Mouse (Mus musculus) natural killer cell, adult 2 months (primary cell): ENCODE results near the gene Tent2.

Source experiments
- DNase-seq, 2 experiments: peaks; one replicate each; pipeline ENCODE4 v3.0.0; 2022; ENCODE audit warnings: low spot score in 2 of 2

Gene Tent2

DNA sequence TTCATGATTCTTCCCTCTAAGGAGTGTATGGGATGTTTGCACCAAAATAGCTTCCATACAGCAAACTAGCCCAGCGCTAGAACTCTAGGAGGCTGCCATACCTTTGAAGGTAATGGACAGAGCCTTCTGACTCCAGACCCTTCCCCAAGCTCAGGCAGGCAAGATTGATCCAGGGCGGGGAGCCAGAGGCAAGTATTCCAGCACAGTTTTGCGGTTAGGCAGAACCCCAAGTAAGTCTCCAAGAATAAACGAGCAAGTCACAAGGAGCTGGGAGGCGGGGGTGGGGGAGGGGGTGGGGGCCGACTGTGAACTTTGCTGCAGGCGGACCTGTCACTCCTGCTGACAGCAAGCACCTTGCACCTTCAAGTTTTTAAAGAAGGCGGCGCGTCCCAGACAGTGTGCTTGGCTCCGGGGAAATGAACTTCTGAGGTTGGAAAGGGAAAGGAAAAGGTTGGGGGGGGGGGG lies 48.3 kb downstream of the Tent2 start:
- DNase-seq = no peak

DNA sequence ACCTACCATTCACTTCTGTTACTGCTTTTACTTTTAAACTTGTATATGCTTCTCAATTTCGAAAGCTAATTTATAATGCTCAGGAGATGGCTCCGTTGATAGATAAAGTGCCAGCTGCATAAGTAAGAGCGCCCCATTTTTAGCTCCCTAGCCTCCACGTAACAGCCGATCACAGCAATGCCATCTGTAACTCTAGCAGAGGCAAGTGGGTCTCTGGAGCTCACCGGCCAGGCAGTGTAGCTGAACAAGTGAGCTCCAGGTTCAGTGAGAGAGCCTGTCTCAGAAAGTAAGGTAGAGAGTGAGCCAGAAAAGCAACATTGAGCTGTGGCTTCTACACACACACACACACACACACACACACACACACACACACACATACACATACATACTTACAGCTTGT lies 51.0 kb downstream of the Tent2 start:
- DNase-seq = no peak

DNA sequence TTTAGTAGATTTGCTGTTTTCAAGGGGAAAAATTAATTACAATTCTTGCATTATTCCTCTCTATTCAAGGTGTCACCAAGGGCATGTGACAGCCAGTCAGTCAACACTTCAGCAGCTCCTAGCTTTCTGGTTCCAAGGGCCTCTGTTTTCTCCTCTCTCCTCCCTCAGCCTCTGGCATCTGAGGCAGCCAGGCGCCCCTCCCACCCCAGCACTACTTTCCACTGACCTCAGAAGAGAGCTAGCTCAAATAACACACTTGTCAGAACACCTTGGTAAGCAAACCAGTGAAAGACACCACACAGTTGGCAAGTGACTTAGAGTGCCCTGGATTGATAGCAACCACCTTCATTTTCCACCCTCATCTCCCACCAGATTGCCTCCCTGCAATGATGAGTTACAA lies 54.1 kb downstream of the Tent2 start:
- no peak for DNase-seq

DNA sequence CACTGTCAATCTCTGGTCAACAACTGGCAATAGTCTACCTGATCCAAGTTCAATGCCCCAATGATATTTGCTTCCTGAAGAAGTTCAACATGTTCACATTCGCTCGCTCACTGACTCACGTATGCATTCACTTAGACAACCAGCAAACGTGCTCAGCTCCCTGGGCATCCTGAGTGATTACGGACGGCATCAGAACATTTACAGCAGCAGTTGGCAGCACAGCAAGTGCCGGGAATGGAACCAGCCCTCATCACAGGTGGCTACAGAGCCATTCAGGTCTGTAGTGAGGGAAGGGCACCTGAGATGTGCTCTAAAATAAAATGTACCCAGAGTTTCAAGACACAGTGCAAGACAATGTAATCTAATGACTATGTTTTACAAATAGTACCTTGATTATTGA lies 55.1 kb downstream of the Tent2 start:
- DNase-seq = no peak

DNA sequence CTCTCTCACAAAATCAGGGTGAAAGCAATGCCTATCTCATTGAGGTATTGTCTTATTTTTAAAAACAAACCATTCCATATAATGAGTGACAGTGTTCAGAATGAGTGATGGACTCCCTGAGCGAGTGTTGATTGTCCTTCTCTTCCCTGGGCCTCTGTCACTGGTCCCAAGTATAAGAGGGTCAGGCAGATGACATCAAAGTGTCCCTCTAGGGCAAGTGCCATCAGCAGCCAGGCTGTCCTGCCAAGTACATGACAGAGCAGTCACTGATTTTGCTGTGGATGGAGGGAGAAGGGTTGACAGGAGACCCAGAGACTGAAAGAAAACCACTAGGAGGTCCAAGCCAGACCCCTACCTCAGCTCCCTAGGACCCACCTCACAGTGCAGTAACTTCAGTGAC lies 55.9 kb downstream of the Tent2 start:
- no peak for DNase-seq

DNA sequence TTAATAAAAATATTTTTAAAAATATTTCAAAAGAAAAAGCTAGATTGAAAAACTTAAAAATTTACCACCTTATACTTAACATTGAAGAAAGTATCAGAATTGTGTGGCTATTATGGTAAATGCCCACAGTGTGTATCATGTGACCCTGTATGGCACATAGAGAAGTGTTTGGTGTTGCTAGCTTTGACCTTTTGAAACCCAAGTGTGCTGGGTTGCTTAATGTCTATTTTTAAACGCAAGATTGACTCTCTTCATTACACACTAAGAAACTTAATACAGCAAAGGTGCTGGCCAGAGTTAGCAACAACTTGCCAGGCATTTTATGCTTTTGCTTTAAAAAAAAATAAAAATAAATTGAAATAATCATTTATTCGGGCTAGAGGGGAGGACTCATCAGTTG lies 56.7 kb downstream of the Tent2 start:
- no peak for DNase-seq

DNA sequence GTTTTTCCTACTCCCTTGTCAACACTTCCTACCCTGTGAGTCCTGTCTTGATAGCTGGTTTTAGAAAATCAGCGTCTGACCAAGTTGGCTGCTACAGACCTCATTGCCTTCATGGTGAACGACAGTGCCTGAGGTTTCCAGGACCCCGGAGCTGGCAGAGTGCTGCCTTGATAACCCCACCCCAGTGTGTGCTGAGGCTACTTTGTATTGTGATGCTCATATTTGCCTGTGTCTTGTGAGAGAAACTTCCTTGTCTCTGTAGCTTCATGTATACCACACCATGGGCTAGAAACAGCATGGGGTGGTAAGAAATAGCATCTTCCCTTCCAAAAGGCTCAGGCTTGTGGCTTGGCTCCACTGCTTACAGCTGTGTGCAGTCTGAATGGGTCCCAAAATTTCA lies 61.5 kb downstream of the Tent2 start:
- no peak for DNase-seq

DNA sequence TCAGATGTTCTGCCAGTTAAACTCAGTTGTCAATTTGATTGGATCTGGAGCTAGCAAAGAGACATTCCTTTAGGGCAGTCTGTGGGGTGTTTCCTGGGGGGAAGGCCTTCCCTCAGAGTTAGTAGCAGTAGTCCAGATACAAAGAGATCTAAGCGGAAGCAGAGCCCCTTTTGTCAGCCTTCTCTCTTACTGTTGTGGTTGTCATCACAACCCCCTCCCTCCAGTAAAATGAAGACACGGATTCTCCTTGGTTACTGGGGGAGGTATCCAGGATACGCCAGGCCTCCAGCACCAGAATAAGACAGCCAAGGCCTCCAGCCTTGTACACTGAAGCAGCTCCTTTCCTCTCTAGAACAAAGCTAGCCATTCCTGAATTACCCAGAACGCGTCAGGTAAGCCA lies 63.2 kb downstream of the Tent2 start:
- no peak for DNase-seq

DNA sequence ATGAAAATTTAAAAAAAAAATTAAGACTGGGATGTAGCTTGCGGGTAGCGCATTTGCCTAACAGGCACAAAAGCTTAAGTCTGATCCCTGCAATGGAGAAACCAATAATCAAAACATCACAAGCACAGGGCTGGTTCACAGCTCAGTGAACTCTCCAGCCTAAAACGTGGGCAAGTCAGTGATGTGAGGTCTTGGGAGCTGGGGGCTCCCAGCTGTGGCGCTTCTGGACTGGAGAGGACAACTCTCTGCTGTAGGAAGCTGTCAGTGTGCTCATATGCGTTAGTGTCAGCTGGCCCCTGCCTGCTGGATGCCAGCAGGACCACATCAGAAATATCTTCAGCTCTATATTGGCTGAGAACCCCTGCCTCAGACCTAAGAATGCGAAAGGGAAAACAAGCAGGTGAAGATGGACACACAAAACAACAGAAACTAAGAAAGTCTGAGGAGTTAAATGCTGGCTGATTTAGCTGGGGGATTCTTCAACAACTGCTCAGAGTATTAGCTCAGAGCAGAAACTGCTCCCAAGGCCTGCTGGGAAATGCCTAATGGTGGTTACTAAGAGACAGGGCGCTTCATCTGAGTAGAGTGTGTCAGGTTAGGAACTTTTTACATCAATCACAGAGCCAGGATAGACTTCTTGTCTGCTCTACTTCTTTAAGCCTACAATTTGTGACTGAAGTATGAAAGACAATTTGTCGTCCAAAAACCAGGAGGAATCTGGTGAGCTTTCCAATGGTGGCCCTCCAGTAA lies 63.9 kb downstream of the Tent2 start:
- no peak for DNase-seq

DNA sequence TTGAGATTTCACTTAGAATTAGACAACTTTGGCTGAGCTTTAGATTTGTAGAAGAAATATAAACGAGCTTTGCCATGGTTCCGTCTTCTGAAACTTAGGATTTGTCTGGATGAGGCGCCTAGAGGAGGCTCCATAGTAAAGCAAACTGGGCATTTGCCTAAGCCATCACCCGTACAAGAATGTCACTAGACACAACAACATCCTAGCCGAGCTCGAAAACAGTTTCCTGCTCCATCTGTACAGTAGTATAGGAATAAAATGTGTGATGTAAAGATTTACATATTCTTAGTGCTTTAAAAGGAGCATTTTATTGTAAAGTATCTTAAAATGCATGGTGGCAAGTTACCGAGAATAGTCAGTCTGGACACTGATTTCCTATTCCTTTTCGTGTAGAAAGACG lies 69.9 kb downstream of the Tent2 start:
- no peak for DNase-seq

DNA sequence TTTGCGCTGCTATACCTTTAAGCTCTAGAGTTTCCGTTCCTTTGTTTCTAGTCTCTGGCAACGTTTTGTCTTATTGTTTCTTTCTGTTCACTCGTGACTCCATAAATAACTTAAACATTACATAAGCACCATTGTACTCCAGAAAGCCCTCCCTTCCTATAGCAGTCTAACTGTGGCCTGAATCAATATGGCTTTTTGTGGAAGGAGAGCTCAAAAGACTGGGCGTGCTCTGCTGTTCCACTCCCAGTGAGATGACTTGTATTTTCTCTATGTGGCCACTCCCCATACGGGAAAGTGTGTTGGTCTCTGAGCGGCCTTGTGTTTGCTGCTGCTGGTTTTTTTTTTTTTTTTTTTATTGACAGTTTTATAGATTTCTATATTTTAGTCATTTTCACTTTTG lies 74.9 kb downstream of the Tent2 start:
- no peak for DNase-seq

DNA sequence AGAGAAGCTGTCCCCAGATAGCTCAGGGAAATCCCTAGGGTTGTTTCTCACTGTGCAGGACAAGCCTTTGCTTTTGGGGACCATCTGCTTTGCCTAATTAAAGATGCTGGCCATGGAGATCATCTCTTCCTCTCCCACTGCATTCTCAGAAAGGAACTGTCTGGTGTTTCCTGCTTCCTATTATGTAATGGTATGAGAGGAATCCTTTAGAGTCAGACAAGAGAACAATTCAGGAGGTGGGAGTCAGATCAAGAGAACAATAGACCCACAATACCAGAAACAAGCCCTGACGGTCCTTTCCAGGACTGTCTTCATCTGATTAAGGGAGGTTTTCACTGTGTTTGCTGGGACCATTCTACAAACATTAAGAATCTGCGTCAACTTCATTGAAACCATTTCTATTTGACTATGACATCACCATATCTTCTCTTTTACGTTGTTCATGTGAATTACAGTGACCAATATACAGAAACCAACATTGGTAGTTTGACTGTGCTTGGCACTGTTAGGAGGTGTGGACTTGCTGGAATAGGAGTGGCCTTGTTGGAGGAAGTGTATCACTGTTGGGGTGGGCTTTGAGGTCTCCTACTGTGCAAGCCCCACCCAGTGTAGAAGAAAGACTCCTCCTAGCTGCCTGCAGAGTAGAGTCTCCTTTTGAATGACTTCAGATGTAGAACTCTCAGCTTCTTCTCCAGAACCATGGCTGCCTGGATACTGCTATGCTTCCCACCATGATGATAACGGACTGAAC lies 89.7 kb downstream of the Tent2 start:
- DNase-seq = no peak

DNA sequence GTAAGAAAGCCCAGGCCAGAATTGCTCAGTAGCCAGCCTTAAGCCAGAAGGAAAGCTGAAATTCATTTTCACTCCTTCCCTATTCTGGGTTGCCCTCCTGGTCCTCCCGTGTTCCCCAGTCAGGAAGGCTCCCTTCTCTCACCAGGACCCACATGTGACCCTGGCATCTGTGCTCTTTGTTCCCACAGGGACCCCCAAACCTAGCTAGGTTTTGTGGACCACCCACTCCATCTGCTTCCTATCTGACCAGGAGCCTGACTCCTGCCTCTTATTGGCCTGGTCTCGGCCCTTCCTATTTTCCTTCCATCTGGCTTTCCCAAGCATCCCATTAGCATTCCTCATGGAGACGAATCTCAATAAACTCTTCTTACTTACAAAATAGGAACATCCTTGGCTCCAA lies 93.6 kb downstream of the Tent2 start:
- no peak for DNase-seq

DNA sequence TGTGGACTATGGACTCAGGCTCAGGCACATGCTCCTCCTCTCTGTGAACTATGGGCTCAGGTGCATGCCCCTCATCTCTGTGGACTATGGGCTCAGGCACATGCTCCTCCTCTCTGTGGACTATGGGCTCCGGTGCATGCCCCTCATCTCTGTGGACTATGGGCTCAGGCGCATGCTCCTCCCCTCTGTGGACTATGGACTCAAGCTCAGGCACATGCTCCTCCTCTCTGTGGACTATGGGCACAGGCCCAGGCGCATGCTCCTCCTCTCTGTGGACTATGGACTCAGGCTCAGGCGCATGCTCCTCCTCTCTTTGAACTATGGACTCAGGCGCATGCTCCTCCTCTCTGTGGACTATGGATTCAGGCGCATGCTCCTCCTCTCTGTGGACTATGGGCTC lies 95.5 kb downstream of the Tent2 start:
- DNase-seq = no peak
